Mouse (Mus musculus) splenic B cell, adult 2 months (primary cell): Measurements from ENCODE around the gene Mybpc1.
"Not testable (repeated sequence)": the region's sequence is repeated elsewhere in the genome, so short reads cannot be mapped to it uniquely, and the experiment has no call there.

Experiments
- DNase-seq: peaks from one replicate; pipeline ENCODE4 v3.0.0-alpha.2; 2011; ENCODE audit warnings: low read depth, low spot score
- H3K27me3 ChIP-seq: 2 replicates; pipeline ENCODE4 v1.6.1; 2012; ENCODE audit warnings: mild to moderate bottlenecking, low read length, moderate library complexity, mixed read lengths; ENCODE audit not compliant: control insufficient read depth, poor library complexity, insufficient read depth, severe bottlenecking
- H3K36me3 ChIP-seq: 2 replicates; pipeline ENCODE4 v1.6.1; 2012; ENCODE audit warnings: mild to moderate bottlenecking, low read length, moderate library complexity, mixed read lengths; ENCODE audit not compliant: control insufficient read depth, poor library complexity, insufficient read depth, severe bottlenecking

Gene Mybpc1

DNA sequence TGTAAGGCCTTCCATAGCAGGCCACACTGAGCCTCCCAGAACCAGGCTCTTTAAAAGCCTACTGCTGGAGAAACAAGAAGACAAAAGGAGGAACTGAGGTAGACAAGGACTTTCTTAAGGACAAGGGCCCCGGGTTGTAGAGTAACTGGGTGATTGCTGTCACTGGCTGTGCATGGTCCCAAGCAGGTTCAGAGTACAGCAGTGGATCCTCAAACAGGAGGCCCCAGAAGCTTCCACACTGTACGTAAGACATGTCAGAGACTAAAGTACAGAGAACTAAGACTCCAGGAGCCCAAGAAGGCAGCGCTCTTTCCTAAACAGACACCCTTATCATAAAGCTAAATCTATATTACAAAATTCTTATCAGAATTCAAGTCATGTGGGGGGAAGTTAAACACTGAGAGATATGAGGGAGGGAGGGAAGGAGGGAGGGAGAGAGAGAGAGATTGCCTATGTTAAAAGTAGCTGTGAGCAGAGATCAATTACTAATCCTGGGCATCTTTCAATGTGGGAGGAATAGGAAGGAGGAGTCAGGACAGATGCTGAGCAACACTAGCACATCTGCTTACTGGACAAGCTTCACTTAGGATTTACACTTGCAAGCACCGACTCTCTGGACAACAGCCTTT is 109.9 kb downstream of the Mybpc1 start:
- Histone ChIP-seq H3K36me3 (no peaks in the 10 kb centered on the region; the same call in 1 of the 2 replicates), H3K27me3 (no peaks in the 10 kb centered on the region)
- no peak for DNase-seq

DNA sequence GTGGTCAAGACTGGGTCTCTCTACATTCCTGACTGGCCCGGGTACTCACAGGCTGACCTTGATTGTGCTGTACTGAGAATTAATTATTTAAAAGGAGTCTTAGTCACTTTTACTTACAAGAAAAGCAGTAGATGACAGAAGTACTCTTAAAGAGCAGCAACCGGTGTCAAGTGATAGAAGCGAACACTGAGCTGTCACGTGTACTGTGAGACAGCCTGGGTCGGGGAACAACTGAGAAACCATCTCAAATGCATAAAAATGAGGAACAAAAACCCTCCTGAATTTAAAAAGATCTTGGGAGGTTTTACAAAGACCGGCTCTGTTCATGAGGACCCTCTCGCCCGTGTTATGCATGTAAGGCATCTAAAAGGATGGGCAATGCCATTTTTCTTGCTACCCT is 112.3 kb downstream of the Mybpc1 start:
- Histone ChIP-seq H3K27me3 (no peaks in the 10 kb centered on the region), H3K36me3 (no peaks in the 10 kb centered on the region; the same call in 1 of the 2 replicates)
- peak; percentile 26 for DNase-seq

- no peaks in the 10 kb centered on the region for H3K27me3 ChIP-seq
- DNase-seq = peak; percentile 7
- H3K36me3 ChIP-seq = no peaks in the 10 kb centered on the region; the same call in 1 of the 2 replicates
These were observed 113.3 kb downstream of the Mybpc1 start for GRCm38 (mm10) chr10:88491632-88492031.

DNA sequence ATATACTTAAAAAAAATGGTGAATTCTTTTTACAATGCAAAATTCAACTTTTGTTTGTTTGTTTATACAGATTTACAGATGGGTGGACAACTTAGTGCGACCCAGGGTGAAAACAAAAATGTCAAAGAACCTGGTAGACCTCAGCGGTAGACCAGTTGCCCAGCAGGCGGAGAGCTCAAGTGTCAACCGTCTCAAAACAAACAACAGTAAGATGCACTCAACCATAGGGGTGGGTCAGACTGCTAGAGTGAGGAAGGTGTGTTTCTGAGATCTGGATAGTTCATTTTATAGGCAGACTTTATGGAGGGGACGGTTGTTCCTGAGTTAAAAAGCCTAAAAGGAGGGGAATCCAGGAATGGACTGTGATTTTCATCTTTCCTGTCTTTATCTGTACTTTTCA is 116.3 kb downstream of the Mybpc1 start:
- no peak for DNase-seq
- H3K27me3 ChIP-seq = no peaks in the 10 kb centered on the region
- H3K36me3 ChIP-seq = no peaks in the 10 kb centered on the region; the same call in 1 of the 2 replicates

DNA sequence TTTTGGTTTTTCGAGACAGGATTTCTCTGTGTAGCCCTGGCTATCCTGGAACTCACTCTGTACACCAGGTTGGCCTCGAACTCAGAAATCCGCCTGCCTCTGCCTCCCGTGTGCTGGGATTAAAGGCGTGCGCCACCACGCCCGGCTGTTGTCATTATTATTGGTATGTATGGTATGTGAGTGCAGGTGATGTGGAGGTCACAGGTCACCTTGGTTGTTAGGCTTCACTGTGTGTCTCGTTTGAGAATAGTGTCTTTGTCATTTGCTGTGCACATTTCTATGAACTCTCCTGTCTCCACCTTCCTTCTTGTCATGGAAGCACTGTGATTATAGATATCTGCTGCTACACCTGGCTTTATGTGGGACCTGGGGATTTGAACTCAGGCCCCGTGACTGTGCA is 122.1 kb downstream of the Mybpc1 start:
- H3K27me3 ChIP-seq, DNase-seq, H3K36me3 ChIP-seq: not testable (repeated sequence)
